Comparison of ENCODE assay signal across 9 mouse cellular contexts in genomic region chr2:27077655-27078244, GRCm38 (mm10). TPM values are rescaled to one million over a fixed set of nuclear protein-coding genes. Genes with fewer than 3 reads are reported as not detected.
DNase-seq lines count a peak whose midpoint lies in the region; ATAC-seq and TF ChIP-seq lines count a peak whose summit lies in the region.
"Had no signal": no experiment of that assay in that cellular context is flagged by ENCODE, and none has a peak within 500 bp of the region (broad histone marks: within the 10 kb centered on the region; RNA-seq: fewer than 3 reads in every experiment).

No protein-coding gene starts in this region.

- H3K27me3 ChIP-seq in hindbrain, postnatal 0 days (ENCODE audit: insufficient read depth, low read length): no peaks in the 10 kb centered on the region
- H3K27me3 ChIP-seq in hindbrain, embryonic 10.5 days (ENCODE audit: insufficient read depth, poor library complexity, severe bottlenecking): peaks cover 41% of the 10 kb centered on the region; the same call in 1 of the 2 replicates

- H3K36me3 ChIP-seq in hindbrain, postnatal 0 days (ENCODE audit: insufficient read depth, low read length): no peaks in the 10 kb centered on the region
- H3K36me3 ChIP-seq in hindbrain, embryonic 10.5 days: no peaks in the 10 kb centered on the region

- DNase-seq in hindbrain, postnatal 0 days (ENCODE audit: low spot score): peak; percentile 40
- DNase-seq in hindbrain, embryonic 10.5 days (ENCODE audit: low spot score): no peak
- DNase-seq in B cell, adult 2 months: peak; percentile 39 to 40
- peak; percentile 17 for DNase-seq in R1 (ENCODE audit: low read depth, low spot score)
- no peak for DNase-seq in frontal cortex, adult 2 months (ENCODE audit: extremely low spot score in 1 of 2, low spot score in 1 of 2)
- DNase-seq in frontal cortex, postnatal 14 days (ENCODE audit: low spot score in 2 of 2): no peak
- DNase-seq: kidney, postnatal 10 days had no signal

- no peak overlapping the region for H3K4me3 ChIP-seq in hindbrain, postnatal 0 days (ENCODE audit: low read length)
- no peak overlapping the region for H3K4me3 ChIP-seq in hindbrain, embryonic 10.5 days
- H3K4me3 ChIP-seq: megakaryocyte, embryonic 14.5 days had no signal

- peak; percentile 45 for TF ChIP-seq CTCF in hindbrain, postnatal 0 days (IDR thresholded peaks at IDR 0.05; ENCODE audit: low read depth)

- 42% methylated on average over 10 of the region's 10 CpGs for WGBS in hindbrain, postnatal 0 days
- WGBS in hindbrain, embryonic 10.5 days: 59% methylated on average over 10 of the region's 10 CpGs

- ATAC-seq in hindbrain, postnatal 0 days: no peak
- ATAC-seq in megakaryocyte progenitor cell, adult 5-6 weeks (replicated peaks; ENCODE audit: poor library complexity): peak; percentile 35; the same call in 1 of the 2 replicates

- no peaks in the 10 kb centered on the region for H3K9me3 ChIP-seq in hindbrain, postnatal 0 days (ENCODE audit: low read length)
- no peaks in the 10 kb centered on the region for H3K9me3 ChIP-seq in hindbrain, embryonic 10.5 days
- H3K9me3 ChIP-seq: megakaryocyte, embryonic 14.5 days had no signal

- H3K4me2 ChIP-seq in hindbrain, postnatal 0 days (ENCODE audit: low read depth, low read length): no peak overlapping the region

- peaks cover 38% of the 10 kb centered on the region for H3K4me1 ChIP-seq in hindbrain, postnatal 0 days (ENCODE audit: insufficient read depth, low read length)
- H3K4me1 ChIP-seq in hindbrain, embryonic 10.5 days (replicated peaks): peaks cover 40% of the 10 kb centered on the region

- no peak overlapping the region for H3K9ac ChIP-seq in hindbrain, postnatal 0 days (replicated peaks; ENCODE audit: low read length)

- H3K27ac ChIP-seq in hindbrain, postnatal 0 days: no peak overlapping the region
- no peak overlapping the region for H3K27ac ChIP-seq in hindbrain, embryonic 10.5 days

RNA-seq across cellular contexts. Expression of gene Adamtsl2, which starts 1.4 kb away (rescaled TPM):
- 8.7 and 9.9 TPM in 2 replicates for total RNA-seq in hindbrain, postnatal 0 days (2014; rRNA removed)
- polyA plus RNA-seq in hindbrain, postnatal 0 days (2015; fragmentation: Nextera tagmentation; extraction: Ambion mirVana): 4.4 and 5.3 TPM in 2 replicates
- 4.0 and 7.0 TPM in 2 replicates for polyA plus RNA-seq in hindbrain, embryonic 10.5 days (2016; fragmentation: Nextera tagmentation; extraction: Ambion mirVana)
- not detected in 2 replicates for total RNA-seq in megakaryocyte progenitor cell, adult 5-6 weeks (2015)
- not detected in 2 replicates for total RNA-seq in megakaryocyte progenitor cell, adult 5-6 weeks (2017)
- 34.9 and 42.6 TPM in 2 replicates for polyA plus RNA-seq in frontal cortex, adult 2 months (2012; rRNA removed)

RNA-seq across cellular contexts. Expression of gene Mymk, which starts 5.8 kb away (rescaled TPM):
- not detected in 2 replicates for total RNA-seq in hindbrain, postnatal 0 days (2014; rRNA removed)
- 0.19 and 0.30 TPM in 2 replicates for polyA plus RNA-seq in hindbrain, postnatal 0 days (2015; fragmentation: Nextera tagmentation; extraction: Ambion mirVana)
- 0.11 and 0.29 TPM in 2 replicates for polyA plus RNA-seq in hindbrain, embryonic 10.5 days (2016; fragmentation: Nextera tagmentation; extraction: Ambion mirVana)
- total RNA-seq in megakaryocyte progenitor cell, adult 5-6 weeks (2015): not detected in 2 replicates
- not detected in 2 replicates for total RNA-seq in megakaryocyte progenitor cell, adult 5-6 weeks (2017)
- polyA plus RNA-seq in frontal cortex, adult 2 months (2012; rRNA removed): 0.65 and 0.74 TPM in 2 replicates

RNA-seq across cellular contexts. Expression of gene Slc2a6, which starts 50.0 kb away (rescaled TPM):
- total RNA-seq in hindbrain, postnatal 0 days (2014; rRNA removed): 29.2 and 30.9 TPM in 2 replicates
- polyA plus RNA-seq in hindbrain, postnatal 0 days (2015; fragmentation: Nextera tagmentation; extraction: Ambion mirVana): 16.7 and 19.2 TPM in 2 replicates
- polyA plus RNA-seq in hindbrain, embryonic 10.5 days (2016; fragmentation: Nextera tagmentation; extraction: Ambion mirVana): 2.8 and 3.1 TPM in 2 replicates
- total RNA-seq in megakaryocyte progenitor cell, adult 5-6 weeks (2015): 2.7 and 2.9 TPM in 2 replicates
- 4.6 and 6.7 TPM in 2 replicates for total RNA-seq in megakaryocyte progenitor cell, adult 5-6 weeks (2017)
- 35.2 and 39.0 TPM in 2 replicates for polyA plus RNA-seq in frontal cortex, adult 2 months (2012; rRNA removed)

Comparison
In these comparisons a context has a peak if more than half of its experiments do, and no peak if none do; other contexts are left out.
1. DNase-seq: peak in hindbrain, postnatal 0 days (single experiment), B cell, adult 2 months (2 of 2) and R1 (single experiment); none in hindbrain, embryonic 10.5 days (single experiment), frontal cortex, adult 2 months (0 of 2) and frontal cortex, postnatal 14 days (0 of 2).